Mouse (Mus musculus): ENCODE measurements around the gene Tada2a. TPM values are rescaled to one million over a fixed set of nuclear protein-coding genes. Genes with fewer than 3 reads are reported as not detected.

Gene Tada2a
- polyA plus RNA-seq, 1 experiment, result 6.8 TPM

- no peak overlapping the region for H3K4me3 ChIP-seq (replicated peaks; ENCODE audit: extremely low read depth, low read depth, low read length)
- no peaks in the 10 kb centered on the region for H3K4me1 ChIP-seq (ENCODE audit: control insufficient read depth, insufficient read depth, low read length)
- 90% methylated on average over 2 of the region's 2 CpGs for WGBS
- DNase-seq, result no peak
- TF ChIP-seq POLR2A (IDR thresholded peaks at IDR 0.05; ENCODE audit: borderline replicate concordance, extremely low read depth, low read depth, low read length) (no peak), CTCF (IDR thresholded peaks at IDR 0.05; ENCODE audit: insufficient read depth, low read length) (no peak)
These were observed 72.0 kb downstream of the Tada2a start for GRCm38 (mm10) chr11:84057418-84057817.

DNA sequence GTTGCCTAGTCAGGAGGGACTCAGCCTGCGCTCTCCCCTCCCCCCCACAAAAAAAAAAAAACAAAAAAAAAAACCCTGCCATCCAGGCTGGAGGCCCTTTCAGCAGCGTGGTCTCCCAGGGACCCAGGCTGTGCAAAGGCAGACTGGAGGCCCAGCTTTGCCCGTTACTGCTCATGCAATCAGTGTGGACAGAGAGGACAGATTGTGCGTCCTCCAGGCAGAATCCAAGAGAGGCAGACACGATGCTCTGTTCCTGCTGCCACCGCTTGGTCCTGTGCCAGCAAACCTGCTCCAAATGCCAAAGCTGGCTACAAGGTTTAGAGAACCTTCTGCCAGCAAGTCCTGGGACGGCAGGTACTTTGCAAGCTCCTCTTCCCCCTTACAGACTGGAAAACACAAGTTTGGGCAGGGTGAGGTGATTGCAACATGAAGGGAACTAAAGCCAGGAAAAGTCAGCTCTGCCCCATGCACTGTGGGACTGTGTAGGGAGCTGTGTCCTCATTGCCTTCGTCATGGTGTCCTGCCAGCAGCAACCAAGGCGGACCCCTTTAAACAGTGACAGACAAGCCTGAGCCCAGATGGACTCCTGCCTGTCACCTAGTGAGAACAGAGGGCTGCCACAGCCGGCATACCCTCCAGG lies 75.8 kb downstream of the Tada2a start:
- 53% methylated on average over 10 of the region's 10 CpGs for WGBS
- TF ChIP-seq CTCF (IDR thresholded peaks at IDR 0.05; ENCODE audit: insufficient read depth, low read length) (no peak), POLR2A (IDR thresholded peaks at IDR 0.05; ENCODE audit: borderline replicate concordance, extremely low read depth, low read depth, low read length) (no peak)
- Histone ChIP-seq H3K4me3 (replicated peaks; ENCODE audit: extremely low read depth, low read depth, low read length) (no peak overlapping the region), H3K4me1 (ENCODE audit: control insufficient read depth, insufficient read depth, low read length) (no peaks in the 10 kb centered on the region)
- DNase-seq, result peak; percentile 28

DNA sequence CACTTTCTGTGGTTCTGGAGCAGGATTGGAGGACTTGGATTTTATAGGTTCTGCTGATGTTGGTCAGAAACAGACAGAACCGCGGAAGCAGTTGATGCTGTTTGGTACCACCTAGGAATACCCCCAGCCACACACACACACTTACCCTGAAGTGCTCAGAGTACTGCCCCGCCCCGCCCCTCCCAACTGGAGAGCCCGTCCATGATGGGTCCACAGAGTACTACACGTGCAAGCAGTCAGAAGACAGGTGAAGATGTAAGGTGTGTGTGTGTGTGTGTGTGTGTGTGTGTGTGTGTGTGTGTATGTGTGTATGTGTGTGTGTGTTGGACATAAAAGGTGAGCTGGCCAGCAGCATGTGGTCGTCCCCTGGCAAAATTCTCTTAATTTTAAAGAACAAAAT lies 76.3 kb downstream of the Tada2a start:
- no peaks in the 10 kb centered on the region for H3K4me1 ChIP-seq (ENCODE audit: control insufficient read depth, insufficient read depth, low read length)
- TF ChIP-seq CTCF (IDR thresholded peaks at IDR 0.05; ENCODE audit: insufficient read depth, low read length) (no peak), POLR2A (IDR thresholded peaks at IDR 0.05; ENCODE audit: borderline replicate concordance, extremely low read depth, low read depth, low read length) (no peak)
- 83% methylated on average over 7 of the region's 7 CpGs for WGBS
- DNase-seq, result no peak
- no peak overlapping the region for H3K4me3 ChIP-seq (replicated peaks; ENCODE audit: extremely low read depth, low read depth, low read length)

- TF ChIP-seq POLR2A (IDR thresholded peaks at IDR 0.05; ENCODE audit: borderline replicate concordance, extremely low read depth, low read depth, low read length) (no peak), CTCF (IDR thresholded peaks at IDR 0.05; ENCODE audit: insufficient read depth, low read length) (no peak)
- no peaks in the 10 kb centered on the region for H3K4me1 ChIP-seq (ENCODE audit: control insufficient read depth, insufficient read depth, low read length)
- DNase-seq, result no peak
- WGBS, result 69% methylated on average over 10 of the region's 10 CpGs
- no peak overlapping the region for H3K4me3 ChIP-seq (replicated peaks; ENCODE audit: extremely low read depth, low read depth, low read length)
These were observed 81.0 kb downstream of the Tada2a start for GRCm38 (mm10) chr11:84048411-84048810.

- no peaks in the 10 kb centered on the region for H3K4me1 ChIP-seq (ENCODE audit: control insufficient read depth, insufficient read depth, low read length)
- no peak overlapping the region for H3K4me3 ChIP-seq (replicated peaks; ENCODE audit: extremely low read depth, low read depth, low read length)
- 50% methylated on average over 4 of the region's 4 CpGs for WGBS
- TF ChIP-seq CTCF (IDR thresholded peaks at IDR 0.05; ENCODE audit: insufficient read depth, low read length), result no peak
- no peak for TF ChIP-seq POLR2A (IDR thresholded peaks at IDR 0.05; ENCODE audit: borderline replicate concordance, extremely low read depth, low read depth, low read length)
- no peak for DNase-seq
These were observed 82.1 kb downstream of the Tada2a start for GRCm38 (mm10) chr11:84047270-84047669.

DNA sequence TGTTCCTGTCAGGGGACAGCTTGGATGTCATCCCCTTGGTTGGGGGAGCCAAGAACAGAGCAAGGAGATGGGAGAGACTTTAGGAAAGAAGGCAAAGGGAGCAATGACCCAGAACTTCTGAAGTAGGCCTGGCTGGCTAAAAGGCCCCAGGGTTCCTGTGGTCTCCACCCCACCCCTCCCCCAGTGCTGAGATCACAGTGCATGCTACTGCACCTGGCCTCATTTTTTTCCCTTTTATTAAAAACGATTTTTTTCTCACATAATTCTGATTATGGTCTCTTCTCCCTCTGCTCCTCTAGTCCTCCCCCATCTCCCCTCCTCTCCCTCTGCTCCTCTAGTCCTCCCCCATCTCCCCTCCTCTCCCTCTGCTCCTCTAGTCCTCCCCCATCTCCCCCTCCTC lies 84.4 kb downstream of the Tada2a start:
- 29% methylated on average over 1 of the region's 1 CpGs for WGBS
- DNase-seq, result no peak
- no peak overlapping the region for H3K4me3 ChIP-seq (replicated peaks; ENCODE audit: extremely low read depth, low read depth, low read length)
- no peaks in the 10 kb centered on the region for H3K4me1 ChIP-seq (ENCODE audit: control insufficient read depth, insufficient read depth, low read length)
- TF ChIP-seq POLR2A (IDR thresholded peaks at IDR 0.05; ENCODE audit: borderline replicate concordance, extremely low read depth, low read depth, low read length) (no peak), CTCF (IDR thresholded peaks at IDR 0.05; ENCODE audit: insufficient read depth, low read length) (no peak)

DNA sequence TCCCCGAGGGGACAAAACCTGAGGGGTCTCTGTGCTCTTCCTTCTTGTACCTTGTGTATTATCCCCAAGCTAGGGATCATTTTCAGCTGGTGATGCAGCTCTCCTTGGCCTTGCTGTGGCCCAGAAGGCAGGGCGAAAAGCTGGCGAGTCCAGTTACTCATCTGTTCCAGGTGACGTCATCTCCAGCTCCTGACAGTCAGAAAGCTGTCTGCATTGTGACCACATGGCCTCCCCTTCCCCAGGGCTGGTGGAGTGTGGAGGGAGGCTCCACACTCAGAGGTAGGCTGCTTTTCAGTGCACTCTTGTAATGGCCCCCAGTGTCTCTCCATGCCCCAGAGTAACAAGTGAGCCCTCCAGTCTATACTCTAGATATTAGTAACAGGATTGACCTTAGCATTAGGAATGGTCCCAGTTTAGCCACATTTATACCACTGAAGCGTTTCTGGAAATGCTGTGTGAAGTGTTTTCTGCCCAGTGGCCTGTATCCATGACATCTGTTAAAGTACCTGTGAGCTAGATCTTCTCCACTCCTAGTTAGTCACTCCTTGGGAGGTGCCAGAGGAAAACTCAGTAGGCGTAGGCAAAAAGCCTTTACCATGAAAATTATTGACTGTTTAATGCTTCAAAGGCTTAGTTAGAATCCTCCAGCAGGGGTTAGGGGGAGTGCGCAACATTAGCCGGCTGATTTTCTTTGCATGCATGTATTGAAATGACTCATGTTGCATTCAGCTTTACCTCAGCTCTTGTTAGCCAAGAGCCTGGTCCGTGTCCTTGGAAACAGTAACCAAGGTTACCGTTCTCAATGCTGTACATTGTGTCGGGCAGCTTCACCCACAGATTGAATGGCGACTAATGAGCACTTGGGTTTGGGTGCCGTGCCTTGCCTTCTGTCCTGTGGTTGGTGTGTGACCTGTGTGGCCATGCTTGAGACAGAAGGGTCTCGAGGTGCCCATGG lies 86.3 kb downstream of the Tada2a start:
- Histone ChIP-seq H3K4me1 (ENCODE audit: control insufficient read depth, insufficient read depth, low read length) (no peaks in the 10 kb centered on the region), H3K4me3 (replicated peaks; ENCODE audit: extremely low read depth, low read depth, low read length) (no peak overlapping the region)
- no peak for DNase-seq
- WGBS, result 74% methylated on average over 14 of the region's 14 CpGs
- no peak for TF ChIP-seq CTCF (IDR thresholded peaks at IDR 0.05; ENCODE audit: insufficient read depth, low read length)

- Histone ChIP-seq H3K4me1 (ENCODE audit: control insufficient read depth, insufficient read depth, low read length) (no peaks in the 10 kb centered on the region), H3K4me3 (replicated peaks; ENCODE audit: extremely low read depth, low read depth, low read length) (no peak overlapping the region)
- TF ChIP-seq POLR2A (IDR thresholded peaks at IDR 0.05; ENCODE audit: borderline replicate concordance, extremely low read depth, low read depth, low read length), result no peak
- WGBS, result 73% methylated on average over 6 of the region's 6 CpGs
- no peak for DNase-seq
These were observed 88.8 kb downstream of the Tada2a start for GRCm38 (mm10) chr11:84040621-84041020.

GRCm38 (mm10) chr11:84033671-84034070 lies 95.7 kb downstream of the Tada2a start:
- TF ChIP-seq CTCF (IDR thresholded peaks at IDR 0.05; ENCODE audit: insufficient read depth, low read length) (no peak), POLR2A (IDR thresholded peaks at IDR 0.05; ENCODE audit: borderline replicate concordance, extremely low read depth, low read depth, low read length) (no peak)

GRCm38 (mm10) chr11:84032559-84032958 lies 96.8 kb downstream of the Tada2a start:
- DNase-seq, result no peak
- 71% methylated on average over 5 of the region's 5 CpGs for WGBS
- peaks cover 7% of the 10 kb centered on the region for H3K4me1 ChIP-seq (ENCODE audit: control insufficient read depth, insufficient read depth, low read length)
- TF ChIP-seq CTCF (IDR thresholded peaks at IDR 0.05; ENCODE audit: insufficient read depth, low read length) (no peak), POLR2A (IDR thresholded peaks at IDR 0.05; ENCODE audit: borderline replicate concordance, extremely low read depth, low read depth, low read length) (no peak)
- H3K4me3 ChIP-seq (replicated peaks; ENCODE audit: extremely low read depth, low read depth, low read length), result no peak overlapping the region

More at GRCm38 (mm10) chr11:84033671-84034070, 95.7 kb downstream of the Tada2a start:
- DNase-seq, result no peak
- H3K4me1 ChIP-seq (ENCODE audit: control insufficient read depth, insufficient read depth, low read length), result no peaks in the 10 kb centered on the region
- H3K4me3 ChIP-seq (replicated peaks; ENCODE audit: extremely low read depth, low read depth, low read length), result no peak overlapping the region
- WGBS, result 81% methylated on average over 5 of the region's 5 CpGs
